Mouse (Mus musculus) layer of hippocampus, adult 11-12 months (tissue): ENCODE data around the gene Dennd1a.
A peak's percentile ranks its signal among the peaks of the same experiment; 100 is the strongest.

ENCODE experiments used
- DNase-seq: peaks from one replicate; pipeline ENCODE4 v3.0.0; 2022; ENCODE audit warnings: low spot score

Dennd1a gene

GRCm38 (mm10) chr2:37879697-37880096 is 407.5 kb downstream of the Dennd1a start:
- DNase-seq = no peak

- DNase-seq = no peak
Measured at GRCm38 (mm10) chr2:37872791-37873190, 414.4 kb downstream of the Dennd1a start.

- no peak for DNase-seq
Measured at GRCm38 (mm10) chr2:37869628-37870027, 417.6 kb downstream of the Dennd1a start.

- DNase-seq = no peak
Measured at GRCm38 (mm10) chr2:37867387-37867786, 419.8 kb downstream of the Dennd1a start.

- no peak for DNase-seq
Measured at GRCm38 (mm10) chr2:37857472-37857871, 429.7 kb downstream of the Dennd1a start.

- no peak for DNase-seq
Measured at GRCm38 (mm10) chr2:37856955-37857354, 430.2 kb downstream of the Dennd1a start.

- DNase-seq = peak; percentile 30
Measured at GRCm38 (mm10) chr2:37855226-37855625, 432.0 kb downstream of the Dennd1a start.

GRCm38 (mm10) chr2:37853878-37854435 is 433.2 kb downstream of the Dennd1a start:
- no peak for DNase-seq

- no peak for DNase-seq
Measured at GRCm38 (mm10) chr2:37850626-37851025, 436.6 kb downstream of the Dennd1a start.

GRCm38 (mm10) chr2:37849357-37849756 is 437.8 kb downstream of the Dennd1a start:
- DNase-seq = no peak

GRCm38 (mm10) chr2:37842719-37843118 is 444.5 kb downstream of the Dennd1a start:
- DNase-seq = no peak

- DNase-seq = no peak
Measured at GRCm38 (mm10) chr2:37842151-37842569, 445.0 kb downstream of the Dennd1a start.

- no peak for DNase-seq
Measured at GRCm38 (mm10) chr2:37839922-37840321, 447.3 kb downstream of the Dennd1a start.

GRCm38 (mm10) chr2:37838202-37838984 is 448.8 kb downstream of the Dennd1a start:
- no peak for DNase-seq

- no peak for DNase-seq
Measured at GRCm38 (mm10) chr2:37837542-37837941, 449.6 kb downstream of the Dennd1a start.

GRCm38 (mm10) chr2:37836926-37837325 is 450.3 kb downstream of the Dennd1a start:
- DNase-seq = no peak

- DNase-seq = no peak
Measured at GRCm38 (mm10) chr2:37832253-37832652, 454.9 kb downstream of the Dennd1a start.

GRCm38 (mm10) chr2:37829758-37830275 is 457.4 kb downstream of the Dennd1a start:
- DNase-seq = no peak

GRCm38 (mm10) chr2:37823826-37824225 is 463.4 kb downstream of the Dennd1a start:
- no peak for DNase-seq

- no peak for DNase-seq
Measured at GRCm38 (mm10) chr2:37822122-37822521, 465.1 kb downstream of the Dennd1a start.

- no peak for DNase-seq
Measured at GRCm38 (mm10) chr2:37819526-37820152, 467.6 kb downstream of the Dennd1a start.

- DNase-seq = peak; percentile 50
Measured at GRCm38 (mm10) chr2:37818761-37819525, 468.2 kb downstream of the Dennd1a start.
